Mouse (Mus musculus): ENCODE measurements around the gene Rnf144b.

Gene Rnf144b

GRCm38 (mm10) chr13:47178182-47178581, 55.7 kb downstream of the Rnf144b start:
- no peak for DNase-seq (ENCODE audit: low read depth, low spot score)

DNA sequence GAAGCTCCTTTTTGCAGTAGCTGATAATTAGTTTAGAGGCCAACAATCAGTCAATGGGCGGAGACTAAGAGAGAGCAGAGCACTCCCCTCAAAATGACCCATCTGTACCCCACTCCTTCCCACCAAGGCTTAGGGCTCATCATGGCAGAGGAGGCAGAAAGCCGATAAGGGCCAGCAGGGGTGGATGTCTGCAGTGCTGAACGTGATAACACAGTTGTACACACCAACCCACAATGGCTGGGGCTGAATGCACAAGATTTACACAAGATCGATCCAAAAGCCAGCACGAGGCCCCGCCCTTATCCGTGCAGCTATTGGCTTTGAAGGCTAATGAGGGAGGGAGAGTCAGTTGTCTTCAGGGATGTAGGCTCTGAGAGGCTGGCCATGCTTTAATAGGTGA, 58.3 kb downstream of the Rnf144b start:
- no peak for DNase-seq (ENCODE audit: low read depth, low spot score)

DNA sequence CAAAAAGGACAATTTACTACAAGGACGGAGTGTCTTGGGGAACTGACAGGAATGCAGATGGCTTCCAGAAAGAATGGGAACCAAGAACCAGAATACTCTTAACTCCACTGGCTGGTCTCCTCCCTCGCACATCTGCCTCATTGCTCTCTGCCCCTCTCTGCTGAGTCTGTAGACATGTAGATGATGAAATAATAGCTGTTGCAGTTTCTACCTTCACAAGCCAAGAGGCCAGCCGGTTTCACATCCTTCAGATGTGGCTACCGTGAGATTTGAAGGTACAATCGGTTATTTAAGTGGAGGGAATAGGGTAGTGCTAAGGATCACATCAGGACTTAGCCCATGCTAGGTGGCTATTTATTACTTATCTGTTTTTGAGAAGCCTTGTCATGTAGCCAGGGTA, 59.9 kb downstream of the Rnf144b start:
- no peak for DNase-seq (ENCODE audit: low read depth, low spot score)

- DNase-seq (ENCODE audit: low read depth, low spot score), result no peak
Measured at GRCm38 (mm10) chr13:47183033-47183730, 60.7 kb downstream of the Rnf144b start.

GRCm38 (mm10) chr13:47183771-47184170, 61.3 kb downstream of the Rnf144b start:
- no peak for DNase-seq (ENCODE audit: low read depth, low spot score)

GRCm38 (mm10) chr13:47187836-47188235, 65.4 kb downstream of the Rnf144b start:
- no peak for DNase-seq (ENCODE audit: low read depth, low spot score)

- no peak for DNase-seq (ENCODE audit: low read depth, low spot score)
Measured at GRCm38 (mm10) chr13:47189971-47190370, 67.5 kb downstream of the Rnf144b start.

GRCm38 (mm10) chr13:47192200-47192599, 69.7 kb downstream of the Rnf144b start:
- DNase-seq (ENCODE audit: low read depth, low spot score), result no peak

- peak; percentile 15 for DNase-seq (ENCODE audit: low read depth, low spot score)
Measured at GRCm38 (mm10) chr13:47192771-47193170, 70.3 kb downstream of the Rnf144b start.

- DNase-seq (ENCODE audit: low read depth, low spot score), result peak; percentile 64
Measured at GRCm38 (mm10) chr13:47193326-47194153, 71.1 kb downstream of the Rnf144b start.

DNA sequence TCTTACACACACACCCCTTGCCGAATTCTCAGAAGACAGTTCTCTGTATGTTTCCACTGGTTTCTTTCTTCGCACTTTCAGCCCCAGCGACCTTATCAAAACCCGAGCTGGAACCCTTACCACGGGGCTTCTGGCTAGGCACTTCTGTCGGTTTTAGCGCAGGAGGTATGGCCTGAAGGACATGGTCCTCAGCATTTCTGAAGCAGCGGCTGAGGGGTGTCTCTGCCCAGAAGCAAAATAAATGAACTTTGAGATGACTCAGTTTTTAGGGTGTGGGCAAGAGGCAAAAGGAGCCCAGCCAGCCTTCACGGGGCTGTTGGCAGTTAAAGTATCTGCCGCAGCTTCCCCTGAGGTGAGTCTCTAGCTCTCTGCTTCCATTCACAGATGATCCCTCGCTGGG, 72.2 kb downstream of the Rnf144b start:
- DNase-seq (ENCODE audit: low read depth, low spot score), result no peak

DNA sequence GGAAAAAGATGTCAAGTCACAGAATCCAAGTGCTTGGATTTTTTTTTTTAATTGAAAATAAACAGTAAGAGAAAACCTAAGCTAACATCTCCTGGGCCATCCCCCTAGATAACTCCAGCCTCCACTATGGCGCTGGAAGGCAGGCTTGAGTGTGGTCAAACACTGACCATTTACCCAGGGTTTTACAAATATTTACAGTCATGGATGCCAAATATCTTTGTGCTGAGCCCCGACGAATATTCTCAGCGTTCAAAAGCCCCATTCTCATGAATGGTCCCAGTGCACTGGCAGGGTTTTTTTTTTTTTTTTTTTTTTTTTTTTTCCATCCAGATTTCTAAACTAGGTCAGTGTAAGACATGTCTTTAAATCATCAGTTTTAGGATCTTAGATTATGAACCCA, 73.0 kb downstream of the Rnf144b start:
- no peak for DNase-seq (ENCODE audit: low read depth, low spot score)

- DNase-seq (ENCODE audit: low read depth, low spot score), result no peak
Measured at GRCm38 (mm10) chr13:47200011-47200670, 77.7 kb downstream of the Rnf144b start.

GRCm38 (mm10) chr13:47201962-47202624, 79.6 kb downstream of the Rnf144b start:
- DNase-seq (ENCODE audit: low read depth, low spot score), result no peak

DNA sequence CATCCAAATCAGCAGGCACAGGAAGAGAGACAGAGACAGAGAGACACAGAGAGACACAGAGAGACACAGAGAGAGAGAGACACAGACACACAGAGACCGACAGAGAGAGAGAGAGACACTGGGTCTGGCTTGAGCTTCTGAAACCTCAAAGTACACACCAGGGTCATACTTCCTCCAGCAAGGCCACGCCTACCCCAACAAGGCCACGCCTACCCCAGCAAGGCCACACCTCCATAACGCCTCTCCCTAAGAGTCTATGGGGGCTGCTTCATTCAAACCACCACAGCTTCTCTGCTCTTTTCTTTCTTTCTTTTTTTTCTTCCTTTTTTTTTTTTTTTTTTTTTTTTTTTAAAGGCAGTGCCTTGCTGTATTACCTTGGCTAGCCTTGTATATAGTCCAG, 88.0 kb downstream of the Rnf144b start:
- DNase-seq (ENCODE audit: low read depth, low spot score), result peak; percentile 17

- DNase-seq (ENCODE audit: low read depth, low spot score), result no peak
Measured at GRCm38 (mm10) chr13:47210992-47211391, 88.5 kb downstream of the Rnf144b start.

DNA sequence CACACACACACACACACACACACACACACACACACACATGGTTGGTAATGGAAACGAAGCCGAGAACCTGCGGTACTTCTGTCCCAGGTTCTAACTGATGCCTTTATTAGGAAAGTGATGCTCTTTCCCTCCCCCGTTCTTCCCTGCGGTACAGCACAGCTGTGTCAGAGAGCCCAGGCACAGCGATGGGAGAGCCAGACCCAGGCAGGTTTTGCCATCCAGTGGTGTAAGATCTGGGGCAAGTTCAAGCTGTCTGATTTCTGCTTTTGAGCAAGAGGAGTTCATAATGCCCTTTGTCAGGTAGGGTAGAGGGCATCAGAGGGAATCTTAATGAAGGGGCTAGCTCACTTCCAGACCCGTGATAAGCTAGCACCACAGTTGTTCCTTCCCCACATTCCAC, 89.1 kb downstream of the Rnf144b start:
- DNase-seq (ENCODE audit: low read depth, low spot score), result no peak

GRCm38 (mm10) chr13:47213817-47214216, 91.4 kb downstream of the Rnf144b start:
- no peak for DNase-seq (ENCODE audit: low read depth, low spot score)

DNA sequence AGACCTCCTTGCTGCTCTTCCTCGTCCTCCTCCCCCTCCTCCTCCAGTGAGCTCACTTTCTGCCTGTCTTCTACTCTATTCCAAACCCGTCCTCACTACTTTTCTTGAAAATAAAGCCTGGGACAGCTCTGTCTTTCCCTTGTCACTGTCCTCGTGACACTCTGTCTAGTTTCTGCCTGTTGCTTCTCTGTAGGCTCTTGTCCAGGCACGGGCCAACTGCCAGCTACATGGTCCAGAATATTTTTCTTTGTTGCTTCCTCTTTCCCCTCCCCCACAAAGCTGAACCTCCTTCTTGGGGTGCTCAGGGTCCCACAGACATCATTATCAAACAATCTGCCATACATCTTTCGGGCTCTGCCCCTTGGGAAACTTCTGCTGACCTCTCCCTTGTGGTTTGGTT, 92.4 kb downstream of the Rnf144b start:
- no peak for DNase-seq (ENCODE audit: low read depth, low spot score)

DNA sequence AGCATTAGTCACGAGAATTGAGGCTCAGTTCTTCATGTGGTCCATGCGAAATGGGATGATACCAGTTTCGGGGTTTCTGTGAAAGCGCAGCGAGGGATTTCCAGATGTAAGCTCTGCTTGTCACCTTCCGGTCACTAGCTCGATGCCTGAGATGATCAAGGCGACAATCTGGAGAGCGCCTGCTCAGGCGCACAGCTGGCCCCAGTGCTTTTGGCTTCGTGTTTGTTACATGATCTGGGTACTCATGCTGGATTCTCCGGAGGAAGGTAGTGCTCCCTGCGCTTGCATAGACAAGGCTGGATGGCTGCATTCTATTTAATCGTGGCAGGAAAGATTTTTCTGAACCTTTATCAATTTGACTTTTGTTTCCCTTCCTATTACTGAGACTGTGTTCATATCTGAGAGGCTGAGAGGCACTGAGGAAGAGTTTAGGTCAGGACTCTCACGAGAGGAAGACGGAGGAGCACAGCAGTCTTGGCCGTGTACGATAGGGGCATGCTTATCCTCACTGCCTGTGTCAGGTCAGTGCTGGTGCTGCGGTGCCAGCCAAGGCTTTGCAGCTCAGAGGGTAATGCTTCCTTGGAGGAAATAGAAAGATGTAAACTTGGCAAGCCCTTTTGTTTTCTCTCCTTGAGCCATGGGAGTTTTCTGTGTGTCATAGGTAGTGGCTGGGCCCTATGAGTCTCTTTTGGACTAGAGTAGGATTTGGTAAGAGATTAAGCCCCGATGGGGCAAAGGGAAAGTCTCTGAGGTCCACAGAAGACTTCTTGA, 93.5 kb downstream of the Rnf144b start:
- no peak for DNase-seq (ENCODE audit: low read depth, low spot score)

DNA sequence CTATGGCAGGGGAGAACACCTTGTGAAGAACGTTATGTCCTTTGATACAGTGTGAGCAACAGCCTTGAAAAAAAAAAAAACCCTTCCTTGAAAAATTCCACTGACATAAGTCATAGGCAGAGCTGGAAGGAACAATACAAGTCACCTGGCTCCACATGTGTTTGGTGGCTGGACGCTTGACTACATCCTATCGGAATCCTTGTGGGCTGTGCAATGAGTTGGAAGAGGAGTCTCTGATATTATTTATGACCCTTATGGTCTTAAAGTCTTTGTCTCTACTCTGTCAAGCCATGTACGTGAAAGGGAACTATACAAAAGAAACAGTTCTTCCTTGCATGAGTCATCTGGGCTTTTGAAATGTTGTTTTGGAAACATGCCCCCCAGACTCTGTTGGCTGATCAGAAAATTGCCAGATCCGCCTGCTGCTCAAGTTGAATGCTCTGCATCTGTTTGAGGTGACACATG, 94.7 kb downstream of the Rnf144b start:
- no peak for DNase-seq (ENCODE audit: low read depth, low spot score)

Measured in ES-CJ7 (cell line).